Mouse (Mus musculus) layer of hippocampus, postnatal 25 days (tissue): ENCODE measurements around the gene Gm49425. TPM values are rescaled to one million over a fixed set of nuclear protein-coding genes. Genes with fewer than 3 reads are reported as not detected.
"Not testable (repeated sequence)": the region's sequence is repeated elsewhere in the genome, so short reads cannot be mapped to it uniquely, and the experiment has no call there.

ENCODE experiments used
- DNase-seq, 2 experiments: peaks; one replicate each; pipeline ENCODE4 v3.0.0; 2022; ENCODE audit warnings: mixed read lengths in 2 of 2, low spot score in 1 of 2; ENCODE audit errors: extremely low spot score in 1 of 2
- total RNA-seq, 2 experiments: library from RNA; stranded (reverse); gene quantifications; 2 replicates each; pipeline ENCODE4 v1.2.3; 2021

Gene Gm49425
- not detected for total RNA-seq

- DNase-seq = not testable (repeated sequence)
These were observed at the start of gene Gm49425 for GRCm38 (mm10) chr15:101517161-101517560. Gene Gm49425 (minus strand): TSS chr15:101517261.

- DNase-seq = no peak
These were observed 45.8 kb upstream of the Gm49425 start, which contains the start of gene Krt90 for GRCm38 (mm10) chr15:101562850-101563249. Gene Krt90 (minus strand): TSS chr15:101562950.

GRCm38 (mm10) chr15:101558034-101558646 is 41.1 kb upstream of the Gm49425 start:
- no peak for DNase-seq

GRCm38 (mm10) chr15:101553169-101553568 is 36.1 kb upstream of the Gm49425 start:
- peak in 1 of 2 experiments; percentile 21 for DNase-seq

- no peak for DNase-seq
These were observed 35.1 kb upstream of the Gm49425 start for GRCm38 (mm10) chr15:101552188-101552587.

- no peak for DNase-seq
These were observed 33.5 kb upstream of the Gm49425 start, which contains the start of gene Krt82 for GRCm38 (mm10) chr15:101550567-101550966. Gene Krt82 (minus strand): TSS chr15:101550667.

- DNase-seq = no peak
These were observed 27.4 kb upstream of the Gm49425 start for GRCm38 (mm10) chr15:101544478-101544877.

- DNase-seq = no peak
These were observed 25.5 kb upstream of the Gm49425 start for GRCm38 (mm10) chr15:101542543-101542942.

- no peak for DNase-seq
These were observed 21.5 kb upstream of the Gm49425 start for GRCm38 (mm10) chr15:101538580-101538900.

- no peak for DNase-seq
These were observed 21.0 kb upstream of the Gm49425 start for GRCm38 (mm10) chr15:101537864-101538579.

GRCm38 (mm10) chr15:101536054-101536850 is 19.2 kb upstream of the Gm49425 start:
- no peak for DNase-seq

- DNase-seq = no peak
These were observed 15.7 kb upstream of the Gm49425 start, which contains the start of gene Krt84 for GRCm38 (mm10) chr15:101532720-101533119. Gene Krt84 (minus strand): TSS chr15:101532820.

GRCm38 (mm10) chr15:101522556-101523232 is 5.6 kb upstream of the Gm49425 start:
- no peak for DNase-seq

GRCm38 (mm10) chr15:101519792-101520191 is 2.7 kb upstream of the Gm49425 start:
- DNase-seq = peak; percentile 56 to 91

GRCm38 (mm10) chr15:101508247-101508646 is 8.8 kb downstream of the Gm49425 start:
- DNase-seq = no peak

GRCm38 (mm10) chr15:101506896-101507758 is 9.9 kb downstream of the Gm49425 start:
- no peak for DNase-seq

GRCm38 (mm10) chr15:101497181-101497580 is 19.9 kb downstream of the Gm49425 start:
- DNase-seq = no peak

GRCm38 (mm10) chr15:101495266-101495665 is 21.8 kb downstream of the Gm49425 start:
- DNase-seq = no peak

- DNase-seq = no peak
These were observed 22.9 kb downstream of the Gm49425 start for GRCm38 (mm10) chr15:101494203-101494602.

- DNase-seq = no peak
These were observed 23.3 kb downstream of the Gm49425 start for GRCm38 (mm10) chr15:101493713-101494112.
